10 mouse cellular contexts compared by ENCODE assay signal in genomic region chr8:11755873-11756272, GRCm38 (mm10). TPM values are rescaled to one million over a fixed set of nuclear protein-coding genes. Genes with fewer than 3 reads are reported as not detected.
DNase-seq lines count a peak whose midpoint lies in the region; ATAC-seq and TF ChIP-seq lines count a peak whose summit lies in the region.
"Had no signal": no experiment of that assay in that cellular context is flagged by ENCODE, and none has a peak within 500 bp of the region (broad histone marks: within the 10 kb centered on the region; RNA-seq: fewer than 3 reads in every experiment).

No protein-coding gene starts in this region.

- no peak overlapping the region for H3K4me2 ChIP-seq in hindbrain, embryonic 11.5 days (replicated peaks; ENCODE audit: low read depth, low read length)
- H3K4me2 ChIP-seq in hindbrain, embryonic 13.5 days, result no peak overlapping the region
- no peak overlapping the region for H3K4me2 ChIP-seq in stomach, postnatal 0 days (replicated peaks; ENCODE audit: low read depth)
- H3K4me2 ChIP-seq: embryonic facial prominence, embryonic 13.5 days had no signal

- H3K9ac ChIP-seq in hindbrain, embryonic 11.5 days (ENCODE audit: low read depth, low read length), result no peak overlapping the region
- H3K9ac ChIP-seq in hindbrain, embryonic 13.5 days, result no peak overlapping the region
- H3K9ac ChIP-seq in stomach, postnatal 0 days (ENCODE audit: low read length), result no peak overlapping the region
- H3K9ac ChIP-seq: embryonic facial prominence, embryonic 13.5 days had no signal

- no peak for ATAC-seq in hindbrain, embryonic 11.5 days (ENCODE audit: low FRiP score)
- ATAC-seq in hindbrain, embryonic 13.5 days (ENCODE audit: low FRiP score), result no peak
- ATAC-seq in stomach, postnatal 0 days (ENCODE audit: low FRiP score, low TSS enrichment), result no peak

- no peak overlapping the region for H3K27ac ChIP-seq in hindbrain, embryonic 11.5 days (ENCODE audit: low read depth, low read length)
- H3K27ac ChIP-seq in hindbrain, embryonic 13.5 days, result no peak overlapping the region
- H3K27ac ChIP-seq in bone marrow, adult 2 months (ENCODE audit: control insufficient read depth, insufficient read depth, low read depth, low read length, poor library complexity), result no peak overlapping the region
- H3K27ac ChIP-seq in stomach, postnatal 0 days (replicated peaks), result no peak overlapping the region
- H3K27ac ChIP-seq: embryonic facial prominence, embryonic 13.5 days had no signal

- DNase-seq in hindbrain, embryonic 11.5 days (ENCODE audit: low spot score), result peak; percentile 82
- DNase-seq in CD8-positive naive resting alpha-beta T cell, adult 2 months (ENCODE audit: low read depth in 2 of 2, low spot score in 2 of 2), result peak; percentile 73 to 85
- peak; percentile 51 for DNase-seq in fibroblast of lung, adult 2 months (ENCODE audit: low read depth)
- peak; percentile 75 to 85 for DNase-seq in kidney, postnatal 25 days
- peak; percentile 54 to 81 for DNase-seq in lung, postnatal 4 days
- peak; percentile 77 for DNase-seq in stomach, postnatal 0 days (ENCODE audit: low spot score)

- no peak for TF ChIP-seq EP300 in stomach, postnatal 0 days (optimal IDR thresholded peaks at IDR 0.05)

- 0 out of 2 replicates have a peak, but pooled peaks have one; percentile 15 for TF ChIP-seq CTCF in bone marrow, adult 2 months (IDR thresholded peaks at IDR 0.05; ENCODE audit: control insufficient read depth, insufficient read depth, low read length)
- peak; percentile 78 for TF ChIP-seq CTCF in stomach, postnatal 0 days (IDR thresholded peaks at IDR 0.05; ENCODE audit: low read depth)

- TF ChIP-seq POLR2A in bone marrow, adult 2 months (IDR thresholded peaks at IDR 0.05; ENCODE audit: borderline replicate concordance, control insufficient read depth, low read depth, low read length), result no peak

- H3K36me3 ChIP-seq in hindbrain, embryonic 11.5 days (ENCODE audit: control insufficient read depth, insufficient read depth, low read length), result no peaks in the 10 kb centered on the region
- no peaks in the 10 kb centered on the region for H3K36me3 ChIP-seq in hindbrain, embryonic 13.5 days
- H3K36me3 ChIP-seq in stomach, postnatal 0 days (ENCODE audit: control insufficient read depth, insufficient read depth, low read length), result no peaks in the 10 kb centered on the region
- H3K36me3 ChIP-seq: embryonic facial prominence, embryonic 13.5 days had no signal

- peaks cover 2% of the 10 kb centered on the region for H3K4me1 ChIP-seq in hindbrain, embryonic 11.5 days (replicated peaks; ENCODE audit: control insufficient read depth, insufficient read depth, low read length)
- peaks cover 34% of the 10 kb centered on the region for H3K4me1 ChIP-seq in hindbrain, embryonic 13.5 days (replicated peaks)
- peaks cover 1% of the 10 kb centered on the region; the same call in 1 of the 2 replicates for H3K4me1 ChIP-seq in bone marrow, adult 2 months (ENCODE audit: control insufficient read depth, insufficient read depth, low read length)
- H3K4me1 ChIP-seq in stomach, postnatal 0 days (replicated peaks; ENCODE audit: control insufficient read depth, insufficient read depth), result peaks cover 6% of the 10 kb centered on the region; the same call in 1 of the 2 replicates

- H3K4me3 ChIP-seq in hindbrain, embryonic 11.5 days (ENCODE audit: low read depth, low read length), result no peak overlapping the region
- no peak overlapping the region for H3K4me3 ChIP-seq in hindbrain, embryonic 13.5 days
- no peak overlapping the region for H3K4me3 ChIP-seq in bone marrow, adult 2 months (replicated peaks; ENCODE audit: control insufficient read depth, low read depth, low read length)
- no peak overlapping the region for H3K4me3 ChIP-seq in stomach, postnatal 0 days (ENCODE audit: low read depth, low read length)
- H3K4me3 ChIP-seq: embryonic facial prominence, embryonic 13.5 days had no signal

- WGBS in hindbrain, embryonic 11.5 days, result 19% methylated on average over 5 of the region's 5 CpGs
- 20% methylated on average over 5 of the region's 5 CpGs for WGBS in hindbrain, embryonic 13.5 days
- 11% methylated on average over 5 of the region's 5 CpGs for WGBS in bone marrow, adult 2 months
- WGBS in stomach, postnatal 0 days, result 15% methylated on average over 5 of the region's 5 CpGs

- no peaks in the 10 kb centered on the region for H3K9me3 ChIP-seq in hindbrain, embryonic 11.5 days (ENCODE audit: control insufficient read depth, low read length)
- no peaks in the 10 kb centered on the region for H3K9me3 ChIP-seq in hindbrain, embryonic 13.5 days
- H3K9me3 ChIP-seq in stomach, postnatal 0 days (ENCODE audit: control insufficient read depth, low read length), result no peaks in the 10 kb centered on the region
- H3K9me3 ChIP-seq: embryonic facial prominence, embryonic 13.5 days had no signal

- no peaks in the 10 kb centered on the region for H3K27me3 ChIP-seq in hindbrain, embryonic 11.5 days (ENCODE audit: control insufficient read depth, insufficient read depth, low read length)
- H3K27me3 ChIP-seq in hindbrain, embryonic 13.5 days, result no peaks in the 10 kb centered on the region
- no peaks in the 10 kb centered on the region for H3K27me3 ChIP-seq in stomach, postnatal 0 days (ENCODE audit: control insufficient read depth, insufficient read depth, low read length)
- H3K27me3 ChIP-seq: embryonic facial prominence, embryonic 13.5 days had no signal

RNA-seq across cellular contexts. Expression of gene Arhgef7, which starts 28.4 kb away (rescaled TPM):
- polyA plus RNA-seq in hindbrain, embryonic 11.5 days (2014; fragmentation: Nextera tagmentation; extraction: Ambion mirVana), result 54.3 and 57.0 TPM in 2 replicates
- 62.4 and 62.5 TPM in 2 replicates for polyA plus RNA-seq in hindbrain, embryonic 13.5 days (2015; fragmentation: Nextera tagmentation; extraction: Ambion mirVana)
- 8.3 and 18.6 TPM in 2 replicates for polyA plus RNA-seq in bone marrow, adult 2 months (2011; ENCODE audit: insufficient read depth, insufficient read length, low replicate concordance, missing spikeins)
- polyA plus RNA-seq in stomach, postnatal 0 days (2015; fragmentation: Nextera tagmentation; extraction: Ambion mirVana), result 12.6 and 13.7 TPM in 2 replicates

RNA-seq across cellular contexts. Expression of gene 1700016D06Rik, which starts 55.0 kb away (rescaled TPM):
- polyA plus RNA-seq in hindbrain, embryonic 11.5 days (2014; fragmentation: Nextera tagmentation; extraction: Ambion mirVana), result not detected in 2 replicates
- not detected in 2 replicates for polyA plus RNA-seq in hindbrain, embryonic 13.5 days (2015; fragmentation: Nextera tagmentation; extraction: Ambion mirVana)
- polyA plus RNA-seq in bone marrow, adult 2 months (2011; ENCODE audit: insufficient read depth, insufficient read length, low replicate concordance, missing spikeins), result not detected in 2 replicates
- polyA plus RNA-seq in stomach, postnatal 0 days (2015; fragmentation: Nextera tagmentation; extraction: Ambion mirVana), result not detected in 2 replicates
- polyA plus RNA-seq: embryonic facial prominence, embryonic 13.5 days; lung, embryonic 16.5 days had no signal
